19 mouse cellular contexts compared by ENCODE assay signal in the genomic region with DNA sequence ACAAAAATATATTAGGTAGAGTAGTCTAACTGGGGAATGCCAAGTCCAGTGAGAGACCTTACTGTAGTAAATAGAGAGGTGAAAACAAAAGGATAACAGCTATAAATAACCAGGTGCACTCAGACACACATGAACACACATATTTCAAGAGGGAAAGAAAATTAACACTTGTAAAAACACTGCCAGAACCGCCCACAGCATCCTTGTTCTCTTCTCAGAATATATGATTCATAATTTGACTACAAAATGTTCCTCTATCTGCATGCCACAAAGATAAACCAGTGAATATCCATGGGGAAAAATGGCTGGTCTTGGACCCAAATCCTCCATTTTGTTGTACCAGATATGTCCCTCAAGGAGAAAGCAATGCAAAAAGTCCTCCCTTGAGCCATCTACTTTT.
DNase-seq lines count a peak whose midpoint lies in the region; ATAC-seq and TF ChIP-seq lines count a peak whose summit lies in the region.
"Had no signal": no experiment of that assay in that cellular context is flagged by ENCODE, and none has a peak within 500 bp of the region (broad histone marks: within the 10 kb centered on the region; RNA-seq: fewer than 3 reads in every experiment).

No protein-coding gene starts in this region.

- no peak overlapping the region for H3K4me2 ChIP-seq in stomach, postnatal 0 days (replicated peaks; ENCODE audit: low read depth)
- H3K4me2 ChIP-seq in heart, embryonic 11.5 days, result no peak overlapping the region
- H3K4me2 ChIP-seq: embryonic facial prominence, embryonic 13.5 days; forebrain, embryonic 15.5 days; midbrain, embryonic 13.5 days had no signal

- H3K9ac ChIP-seq in stomach, postnatal 0 days (ENCODE audit: low read length), result no peak overlapping the region
- no peak overlapping the region for H3K9ac ChIP-seq in heart, embryonic 11.5 days (ENCODE audit: low read depth, low read length)
- H3K9ac ChIP-seq: embryonic facial prominence, embryonic 13.5 days; forebrain, embryonic 15.5 days; liver, postnatal 0 days; midbrain, embryonic 13.5 days had no signal

- H3K4me3 ChIP-seq in stomach, postnatal 0 days (ENCODE audit: low read depth, low read length), result no peak overlapping the region
- H3K4me3 ChIP-seq in heart, embryonic 11.5 days (ENCODE audit: low read depth, low read length), result no peak overlapping the region
- H3K4me3 ChIP-seq: embryonic facial prominence, embryonic 13.5 days; forebrain, embryonic 15.5 days; hindbrain, embryonic 10.5 days; midbrain, embryonic 13.5 days; myocyte had no signal

- no peaks in the 10 kb centered on the region for H3K36me3 ChIP-seq in stomach, postnatal 0 days (ENCODE audit: control insufficient read depth, insufficient read depth, low read length)
- H3K36me3 ChIP-seq in heart, embryonic 11.5 days (ENCODE audit: control insufficient read depth, insufficient read depth, low read length), result no peaks in the 10 kb centered on the region
- H3K36me3 ChIP-seq: embryonic facial prominence, embryonic 13.5 days; forebrain, embryonic 15.5 days; hindbrain, embryonic 10.5 days; midbrain, embryonic 13.5 days had no signal

- no peaks in the 10 kb centered on the region for H3K9me3 ChIP-seq in stomach, postnatal 0 days (ENCODE audit: control insufficient read depth, low read length)
- H3K9me3 ChIP-seq in heart, embryonic 11.5 days (replicated peaks; ENCODE audit: control insufficient read depth, low read length), result no peaks in the 10 kb centered on the region
- H3K9me3 ChIP-seq: embryonic facial prominence, embryonic 13.5 days; forebrain, embryonic 15.5 days; hindbrain, embryonic 10.5 days; midbrain, embryonic 13.5 days had no signal

- H3K27me3 ChIP-seq in stomach, postnatal 0 days (ENCODE audit: control insufficient read depth, insufficient read depth, low read length), result no peaks in the 10 kb centered on the region
- no peaks in the 10 kb centered on the region for H3K27me3 ChIP-seq in heart, embryonic 11.5 days (ENCODE audit: control insufficient read depth, insufficient read depth, low read length)
- H3K27me3 ChIP-seq: embryonic facial prominence, embryonic 13.5 days; forebrain, embryonic 15.5 days; midbrain, embryonic 13.5 days had no signal

- no peak for ATAC-seq in stomach, postnatal 0 days (ENCODE audit: low FRiP score, low TSS enrichment)
- ATAC-seq in heart, embryonic 11.5 days (replicated peaks; ENCODE audit: insufficient number of reproducible peaks, low FRiP score, low TSS enrichment), result no peak
- ATAC-seq: forebrain, embryonic 15.5 days; liver, postnatal 0 days; midbrain, embryonic 13.5 days had no signal

- no peaks in the 10 kb centered on the region for H3K4me1 ChIP-seq in stomach, postnatal 0 days (replicated peaks; ENCODE audit: control insufficient read depth, insufficient read depth)
- H3K4me1 ChIP-seq in heart, embryonic 11.5 days (ENCODE audit: control insufficient read depth, insufficient read depth, low read length), result no peaks in the 10 kb centered on the region
- H3K4me1 ChIP-seq: embryonic facial prominence, embryonic 13.5 days; forebrain, embryonic 15.5 days; hindbrain, embryonic 10.5 days; midbrain, embryonic 13.5 days had no signal

- peak; percentile 65 to 67 for DNase-seq in right cerebral cortex, adult 2 months (ENCODE audit: low spot score in 2 of 2)
- DNase-seq in right cerebral cortex, postnatal 14 days, result no peak
- DNase-seq in layer of hippocampus, adult 9-11 months, result peak; percentile 30
- peak; percentile 40 to 47 for DNase-seq in left cerebral cortex, postnatal 36 days (ENCODE audit: low spot score in 2 of 2)
- DNase-seq in stomach, postnatal 0 days (ENCODE audit: low spot score), result no peak
- no peak for DNase-seq in thymus, postnatal 10 days (ENCODE audit: low spot score in 2 of 2)
- DNase-seq: B cell, adult 2 months; cerebellum, adult 9-10 months; kidney, adult 18-20 months; liver; liver, postnatal 0 days; lung, postnatal 14 days had no signal

- intact Hi-C loops in left cerebral cortex, postnatal 36 days (cut with DNase I), result no loop called here

- WGBS in stomach, postnatal 0 days, result 63% methylated on average over 1 of the region's 1 CpGs
- 63% methylated on average over 1 of the region's 1 CpGs for WGBS in heart, embryonic 11.5 days (ENCODE audit: insufficient replicate concordance)

- H3K27ac ChIP-seq in stomach, postnatal 0 days (replicated peaks), result no peak overlapping the region
- no peak overlapping the region for H3K27ac ChIP-seq in heart, embryonic 11.5 days (ENCODE audit: low read depth, low read length)
- H3K27ac ChIP-seq: embryonic facial prominence, embryonic 13.5 days; forebrain, embryonic 15.5 days; hindbrain, embryonic 10.5 days; kidney, postnatal 0 days; midbrain, embryonic 13.5 days had no signal

- TF ChIP-seq EP300 in stomach, postnatal 0 days (optimal IDR thresholded peaks at IDR 0.05), result no peak

- TF ChIP-seq CTCF in stomach, postnatal 0 days (IDR thresholded peaks at IDR 0.05; ENCODE audit: low read depth), result no peak

Comparison
In these comparisons a context has a peak if more than half of its experiments do, and no peak if none do; other contexts are left out.
1. DNase-seq: peak in right cerebral cortex, adult 2 months (2 of 2), layer of hippocampus, adult 9-11 months (single experiment) and left cerebral cortex, postnatal 36 days (2 of 2); none in right cerebral cortex, postnatal 14 days (single experiment), stomach, postnatal 0 days (single experiment) and thymus, postnatal 10 days (0 of 2).